Mouse (Mus musculus) G1E (cell line): ENCODE data around the gene Ncf1. TPM values are rescaled to one million over a fixed set of nuclear protein-coding genes. Genes with fewer than 3 reads are reported as not detected.

Source experiments
- ATAC-seq: 2 replicates; pipeline ENCODE4 v1.8.0; 2016; ENCODE audit warnings: mild to moderate bottlenecking; ENCODE audit not compliant: insufficient number of reproducible peaks, poor library complexity, low FRiP score, severe bottlenecking; ENCODE audit errors: extremely low read depth
- DNase-seq: peaks from one replicate; pipeline ENCODE4 v3.0.0; 2012; ENCODE audit warnings: low spot score
- H3K27me3 ChIP-seq: 2 replicates; pipeline ENCODE4 v1.6.1; 2012; ENCODE audit warnings: mild to moderate bottlenecking, low read length, inconsistent platforms; ENCODE audit not compliant: insufficient read depth
- H3K36me3 ChIP-seq: replicated peaks from 2 replicates; pipeline ENCODE3; 2012; ENCODE audit warnings: mild to moderate bottlenecking, inconsistent platforms
- H3K4me1 ChIP-seq: 2 replicates; pipeline ENCODE4 v1.6.1; 2012; ENCODE audit warnings: low read depth, low read length, inconsistent platforms, mixed read lengths; ENCODE audit not compliant: insufficient read depth
- H3K4me3 ChIP-seq: 2 replicates; pipeline ENCODE4 v1.5.1; 2012; ENCODE audit warnings: low read depth, mild to moderate bottlenecking, inconsistent platforms, low read length, moderate library complexity, mixed read lengths
- H3K9me3 ChIP-seq: replicated peaks from 2 replicates; pipeline ENCODE4 v1.6.1; 2012; ENCODE audit warnings: inconsistent platforms
- CTCF ChIP-seq: IDR thresholded peaks from 2 replicates; pipeline ENCODE4 v1.5.1; 2012; ENCODE audit warnings: low read depth, low read length, inconsistent platforms, mixed read lengths
- GATA1 ChIP-seq: IDR thresholded peaks from 2 replicates; pipeline ENCODE4 v1.6.1; 2012; ENCODE audit warnings: borderline replicate concordance, low read length, inconsistent platforms, mixed read lengths
- GATA2 ChIP-seq: IDR thresholded peaks from 2 replicates; pipeline ENCODE4 v1.6.1; 2012; ENCODE audit warnings: low read depth, low read length, inconsistent platforms, borderline replicate concordance
- POLR2AphosphoS5 ChIP-seq: IDR thresholded peaks from 2 replicates; pipeline ENCODE4 v1.6.1; 2012; ENCODE audit warnings: low read depth, low read length, inconsistent platforms; ENCODE audit not compliant: insufficient replicate concordance
- TAL1 ChIP-seq: conservative IDR thresholded peaks from 2 replicates; pipeline ENCODE4 v1.6.1; 2012; ENCODE audit warnings: low read depth, low read length, inconsistent platforms, mixed read lengths
- polyA plus RNA-seq: library from polyadenylated mRNA; stranded (reverse); fragments of >175 nt; gene quantifications from 2 replicates; pipeline ENCODE4 v1.2.3, GENCODE M21; 2012
- total RNA-seq, 2 experiments: library from RNA; stranded (forward) in 1 of 2; stranded (reverse) in 1 of 2; fragments of 200-1000 nt in 1 of 2; fragments of >200 nt in 1 of 2; fragmentation: Nextera tagmentation in 1 of 2; gene quantifications; 2 replicates each; pipeline ENCODE4 v1.2.3; 2014 to 2017

Ncf1 gene
- total and polyA plus RNA-seq, 3 experiments, result 2.0 to 27.8 (median 20.7) TPM

DNA sequence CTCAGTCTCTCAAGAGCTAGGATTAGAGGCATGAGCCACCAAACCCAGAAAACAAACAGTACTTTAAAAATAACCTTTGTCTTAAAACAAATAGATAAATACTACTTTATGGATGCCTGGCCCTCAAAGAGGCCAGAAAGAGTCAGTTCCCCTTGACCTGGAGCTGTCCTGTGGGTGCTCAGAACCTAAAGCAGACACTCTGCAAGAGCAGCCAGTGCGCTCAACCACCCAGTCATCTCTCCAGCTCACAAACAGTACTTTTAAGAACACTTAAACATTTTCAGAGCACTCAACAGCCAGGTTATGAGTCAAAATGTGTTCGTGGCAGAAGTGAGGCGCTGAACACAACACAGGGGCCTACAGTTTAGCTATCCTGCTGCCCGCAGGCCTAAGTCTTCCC, 21.7 kb upstream of the Ncf1 start:
- ATAC-seq (no peak), DNase-seq (no peak)
- H3K27me3 ChIP-seq, result no peaks in the 10 kb centered on the region
- no peak overlapping the region for H3K4me3 ChIP-seq
- H3K9me3 ChIP-seq, result no peaks in the 10 kb centered on the region
- TF ChIP-seq CTCF, result no peak
- TF ChIP-seq GATA2, result no peak
- no peak for TF ChIP-seq POLR2AphosphoS5
- H3K4me1 ChIP-seq, result peaks cover 2% of the 10 kb centered on the region; the same call in 1 of the 2 replicates
- H3K36me3 ChIP-seq, result peaks cover 98% of the 10 kb centered on the region

DNA sequence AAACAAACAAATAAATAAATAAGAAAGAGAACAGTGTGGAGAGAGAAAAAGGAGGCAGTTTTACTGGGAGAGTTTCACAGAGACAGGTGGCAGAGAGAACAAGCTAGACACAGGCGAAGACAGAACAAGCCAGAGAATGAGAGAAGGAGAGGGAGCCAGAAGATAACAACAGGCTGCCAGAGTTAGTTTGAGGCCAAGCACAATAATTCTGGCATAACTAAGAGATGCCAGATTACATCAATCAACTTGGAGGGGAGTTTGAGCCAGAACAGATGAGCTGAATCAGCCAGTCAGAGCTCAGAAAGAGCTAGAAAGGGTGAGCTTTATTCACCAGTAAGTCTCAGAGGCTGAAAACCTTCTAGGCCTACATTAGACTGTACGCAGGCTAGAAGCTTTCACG, 21.2 kb upstream of the Ncf1 start:
- Histone ChIP-seq H3K4me1 (peaks cover 2% of the 10 kb centered on the region; the same call in 1 of the 2 replicates), H3K4me3 (no peak overlapping the region), H3K36me3 (peaks cover 98% of the 10 kb centered on the region), H3K27me3 (no peaks in the 10 kb centered on the region), H3K9me3 (no peaks in the 10 kb centered on the region)
- TF ChIP-seq TAL1 (no peak), GATA1 (no peak), CTCF (no peak), GATA2 (no peak), POLR2AphosphoS5 (no peak)
- no peak for ATAC-seq
- no peak for DNase-seq

DNA sequence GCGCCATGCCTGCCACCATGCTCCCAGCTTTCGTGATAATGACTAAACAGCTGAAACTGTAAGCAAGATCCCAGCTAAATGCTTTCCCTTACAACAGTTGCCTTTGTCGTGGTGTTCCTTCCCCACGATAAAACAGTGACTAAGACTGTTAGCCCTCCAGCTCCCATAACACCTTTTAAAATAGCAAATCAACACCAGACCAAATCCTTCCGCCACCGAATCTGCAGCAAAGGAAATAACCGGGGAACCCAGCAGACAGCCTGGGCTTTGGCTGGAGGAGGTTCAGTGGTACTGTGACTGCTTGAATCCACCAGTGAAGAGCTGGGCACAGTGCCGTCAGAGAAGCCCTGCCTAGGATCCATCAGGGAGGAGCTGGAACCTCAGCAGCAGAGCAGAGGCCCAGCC, 19.8 kb upstream of the Ncf1 start:
- Histone ChIP-seq H3K36me3 (peaks cover 98% of the 10 kb centered on the region), H3K4me3 (no peak overlapping the region), H3K4me1 (peaks cover 2% of the 10 kb centered on the region; the same call in 1 of the 2 replicates), H3K27me3 (no peaks in the 10 kb centered on the region), H3K9me3 (no peaks in the 10 kb centered on the region)
- DNase-seq (no peak), ATAC-seq (no peak)
- no peak for TF ChIP-seq CTCF
- TF ChIP-seq GATA1, result no peak
- TF ChIP-seq GATA2, result no peak
- TF ChIP-seq POLR2AphosphoS5, result no peak
- TF ChIP-seq TAL1, result no peak

DNA sequence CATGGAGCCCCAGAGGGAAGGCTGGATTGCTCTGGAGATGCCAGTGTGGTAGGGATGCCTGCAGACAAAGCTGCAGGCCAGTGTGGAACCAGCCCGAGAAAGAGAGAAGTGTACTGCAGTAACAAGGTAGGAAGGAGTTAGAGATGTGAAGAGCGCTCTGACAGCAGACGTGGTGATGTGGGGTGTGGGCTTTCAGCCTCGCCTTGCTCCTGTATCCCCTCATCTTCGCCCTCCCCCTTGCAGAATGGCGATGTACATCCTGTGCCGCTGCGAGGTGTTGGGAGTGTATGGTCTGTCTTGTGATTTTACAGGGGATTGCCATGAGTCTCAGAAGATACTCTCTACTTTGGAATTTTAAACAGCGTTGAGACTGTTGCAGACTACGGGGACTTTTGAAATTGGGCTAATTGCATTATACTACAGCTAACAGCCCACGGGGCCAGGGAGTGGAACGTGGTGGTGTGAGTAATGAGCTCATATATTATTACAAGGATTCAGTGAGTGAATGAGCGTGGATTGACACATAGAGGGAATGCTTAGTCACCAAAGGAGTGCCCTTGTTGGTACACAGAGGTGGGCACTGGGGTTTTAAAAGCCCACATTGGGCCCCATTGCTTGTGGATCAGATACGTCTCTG, 19.3 kb upstream of the Ncf1 start:
- H3K9me3 ChIP-seq, result no peaks in the 10 kb centered on the region

DNA sequence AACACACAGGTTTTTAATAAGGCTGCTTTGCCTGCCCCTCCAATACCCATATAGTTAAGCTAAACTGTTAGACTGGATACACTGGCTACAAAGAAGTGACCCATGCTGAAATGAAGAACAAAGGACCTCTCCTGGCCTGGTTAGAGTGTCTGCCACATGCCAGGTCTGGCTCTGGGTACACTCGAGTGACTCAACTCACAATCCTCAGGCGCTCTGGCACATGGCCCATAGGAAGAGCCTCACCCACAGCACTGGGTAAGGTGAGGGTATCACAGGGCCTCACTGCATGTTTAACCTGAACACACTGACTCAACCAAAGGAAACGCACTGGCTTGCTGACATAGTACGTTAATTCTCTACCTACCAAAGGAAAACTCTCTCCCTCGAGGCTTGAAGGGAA, 16.7 kb upstream of the Ncf1 start:
- H3K4me3 ChIP-seq, result no peak overlapping the region
- H3K27me3 ChIP-seq, result no peaks in the 10 kb centered on the region
- H3K36me3 ChIP-seq, result peaks cover 98% of the 10 kb centered on the region
- no peaks in the 10 kb centered on the region for H3K4me1 ChIP-seq
- TF ChIP-seq POLR2AphosphoS5 (no peak), GATA1 (no peak), GATA2 (no peak), TAL1 (no peak), CTCF (no peak)
- H3K9me3 ChIP-seq, result no peaks in the 10 kb centered on the region
- DNase-seq (no peak), ATAC-seq (no peak)

More for the DNA sequence above, 19.3 kb upstream of the Ncf1 start:
- no peak for DNase-seq
- H3K4me1 ChIP-seq, result peaks cover 2% of the 10 kb centered on the region; the same call in 1 of the 2 replicates
- H3K4me3 ChIP-seq, result no peak overlapping the region
- H3K36me3 ChIP-seq, result peaks cover 98% of the 10 kb centered on the region
- ATAC-seq, result no peak
- no peak for TF ChIP-seq TAL1
- TF ChIP-seq CTCF, result no peak
- TF ChIP-seq POLR2AphosphoS5, result no peak
- TF ChIP-seq GATA1, result no peak
- TF ChIP-seq GATA2, result no peak
- no peaks in the 10 kb centered on the region for H3K27me3 ChIP-seq

DNA sequence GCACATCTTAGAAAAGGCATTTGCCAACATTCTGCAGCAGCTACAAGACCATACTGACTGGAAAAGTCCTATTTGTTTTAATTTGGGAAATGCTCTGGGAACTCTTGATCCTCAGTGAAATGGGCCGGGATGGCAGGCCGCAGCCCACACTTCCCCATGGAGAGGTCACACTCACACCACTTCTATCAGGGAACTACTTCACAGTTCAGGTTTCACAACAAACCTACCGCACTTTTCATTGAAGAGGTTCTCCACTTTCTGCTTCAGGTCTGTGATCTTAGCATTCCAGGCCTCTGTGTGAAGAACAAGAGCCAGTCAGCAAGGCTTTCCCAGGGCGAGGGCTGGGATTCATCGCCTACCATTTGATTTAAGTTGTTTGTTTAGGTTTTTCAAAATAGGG, 15.5 kb upstream of the Ncf1 start:
- ATAC-seq (no peak), DNase-seq (no peak)
- Histone ChIP-seq H3K4me3 (no peak overlapping the region), H3K27me3 (no peaks in the 10 kb centered on the region), H3K36me3 (peaks cover 100% of the 10 kb centered on the region), H3K4me1 (no peaks in the 10 kb centered on the region), H3K9me3 (no peaks in the 10 kb centered on the region)
- TF ChIP-seq GATA1 (no peak), GATA2 (no peak), CTCF (no peak), TAL1 (no peak), POLR2AphosphoS5 (no peak)
